Mouse (Mus musculus) MEL (cell line): ENCODE data around the gene Armh1. TPM values are rescaled to one million over a fixed set of nuclear protein-coding genes. Genes with fewer than 3 reads are reported as not detected.

Experiments used
- DNase-seq: peaks from one replicate; pipeline ENCODE4 v3.0.0; 2011; ENCODE audit warnings: low read depth, low spot score
- H3K27ac ChIP-seq: 2 replicates; pipeline ENCODE4 v1.5.1; 2012; ENCODE audit warnings: low read depth, mild to moderate bottlenecking, control low read depth, low read length, moderate library complexity; ENCODE audit not compliant: control insufficient read depth
- H3K27me3 ChIP-seq, 2 experiments: fragments of 150-350 bp in 1 of 2; sonication (generic) in 1 of 2; 2 replicates each; pipeline ENCODE4 v1.6.1; 2012; ENCODE audit warnings: low read length in 2 of 2, mild to moderate bottlenecking in 2 of 2, improper control_type of control experiment in 1 of 2, moderate library complexity in 1 of 2; ENCODE audit not compliant: insufficient read depth in 2 of 2, control insufficient read depth in 1 of 2
- H3K36me3 ChIP-seq, 2 experiments: 2 replicates each; pipeline ENCODE4 v1.6.1; 2012 to 2014; ENCODE audit warnings: low read length in 2 of 2, improper control_type of control experiment in 1 of 2, inconsistent platforms in 1 of 2, mild to moderate bottlenecking in 1 of 2; ENCODE audit not compliant: insufficient read depth in 2 of 2, control insufficient read depth in 1 of 2
- H3K4me1 ChIP-seq, 2 experiments: fragments of 150-350 bp in 1 of 2; sonication (generic) in 1 of 2; 2 replicates each; pipeline ENCODE4 v1.6.1; 2012; ENCODE audit warnings: low read length in 2 of 2, improper control_type of control experiment in 1 of 2, mild to moderate bottlenecking in 1 of 2; ENCODE audit not compliant: insufficient read depth in 2 of 2, control insufficient read depth in 1 of 2
- H3K4me3 ChIP-seq, 2 experiments: fragments of 150-350 bp in 1 of 2; sonication (generic) in 1 of 2; 2 replicates each; pipeline ENCODE4 v1.5.1; 2012; ENCODE audit warnings: low read depth in 2 of 2, low read length in 2 of 2, mild to moderate bottlenecking in 2 of 2, moderate library complexity in 2 of 2, control low read depth in 1 of 2, improper control_type of control experiment in 1 of 2; ENCODE audit not compliant: control insufficient read depth in 1 of 2, insufficient read depth in 1 of 2
- H3K79me2 ChIP-seq: 2 replicates; pipeline ENCODE4 v1.6.1; 2012; ENCODE audit warnings: mild to moderate bottlenecking, low read length, moderate library complexity; ENCODE audit not compliant: control insufficient read depth, poor library complexity, insufficient read depth
- H3K9ac ChIP-seq: 2 replicates; pipeline ENCODE4 v1.6.1; 2012; ENCODE audit warnings: low read depth, mild to moderate bottlenecking, control low read depth, low read length, moderate library complexity; ENCODE audit not compliant: control insufficient read depth, poor library complexity, severe bottlenecking
- H3K9me3 ChIP-seq: fragments of 150-350 bp; sonication (generic); replicated peaks from 2 replicates; pipeline ENCODE4 v1.6.1; 2012; ENCODE audit warnings: mild to moderate bottlenecking, low read length, improper control_type of control experiment, moderate library complexity; ENCODE audit not compliant: insufficient read depth
- BHLHE40 ChIP-seq: IDR thresholded peaks from 2 replicates; pipeline ENCODE4 v1.6.1; 2012; ENCODE audit warnings: low read depth, mild to moderate bottlenecking, inconsistent platforms, low read length, improper control_type of control experiment, borderline replicate concordance
- CHD2 ChIP-seq: IDR thresholded peaks from 2 replicates; pipeline ENCODE4 v1.6.1; 2011; ENCODE audit warnings: low read length, improper control_type of control experiment
- CTCF ChIP-seq, 3 experiments: IDR thresholded peaks in 2 of 3; conservative IDR thresholded peaks in 1 of 3; 2 replicates each; pipeline ENCODE4 v1.5.1; 2011 to 2012; ENCODE audit warnings: low read length in 3 of 3, low read depth in 2 of 3, mild to moderate bottlenecking in 2 of 3, improper control_type of control experiment in 1 of 3, inconsistent platforms in 1 of 3, mixed read lengths in 1 of 3, moderate library complexity in 1 of 3; ENCODE audit not compliant: control insufficient read depth in 1 of 3, insufficient read depth in 1 of 3, poor library complexity in 1 of 3, severe bottlenecking in 1 of 3
- ELF1 ChIP-seq: IDR thresholded peaks from 2 replicates; pipeline ENCODE4 v1.6.1; 2014; ENCODE audit warnings: low read depth, mild to moderate bottlenecking, inconsistent platforms, low read length, improper control_type of control experiment, moderate library complexity
- EP300 ChIP-seq, 2 experiments: IDR thresholded peaks; 2 replicates each; pipeline ENCODE4 v1.6.1; 2011; ENCODE audit warnings: improper control_type of control experiment in 2 of 2, low read length in 2 of 2, low read depth in 1 of 2, mild to moderate bottlenecking in 1 of 2
- GABPA ChIP-seq: IDR thresholded peaks from 2 replicates; pipeline ENCODE4 v1.6.1; 2012; ENCODE audit warnings: low read depth, mild to moderate bottlenecking, inconsistent platforms, low read length, improper control_type of control experiment, moderate library complexity
- HCFC1 ChIP-seq: IDR thresholded peaks from 2 replicates; pipeline ENCODE4 v1.6.1; 2012; ENCODE audit warnings: low read depth, mild to moderate bottlenecking, inconsistent platforms, low read length, improper control_type of control experiment, moderate library complexity
- JUND ChIP-seq: IDR thresholded peaks from 2 replicates; pipeline ENCODE4 v1.6.1; 2011; ENCODE audit warnings: low read depth, mild to moderate bottlenecking, improper control_type of control experiment, low read length
- MAFK ChIP-seq: IDR thresholded peaks from 2 replicates; pipeline ENCODE4 v1.6.1; 2011; ENCODE audit warnings: low read depth, mild to moderate bottlenecking, low read length, improper control_type of control experiment, borderline replicate concordance
- MAX ChIP-seq: IDR thresholded peaks from 2 replicates; pipeline ENCODE4 v1.6.1; 2011; ENCODE audit warnings: low read length, improper control_type of control experiment
- MXI1 ChIP-seq: IDR thresholded peaks from 2 replicates; pipeline ENCODE4 v1.6.1; 2011; ENCODE audit warnings: mild to moderate bottlenecking, low read depth, low read length, improper control_type of control experiment
- MYC ChIP-seq: IDR thresholded peaks from 2 replicates; pipeline ENCODE4 v1.6.1; 2011; ENCODE audit warnings: low read depth, mild to moderate bottlenecking, low read length, improper control_type of control experiment, moderate library complexity
- NELFE ChIP-seq: IDR thresholded peaks from 2 replicates; pipeline ENCODE4 v1.6.1; 2011; ENCODE audit warnings: low read depth, low read length, improper control_type of control experiment
- NRF1 ChIP-seq: IDR thresholded peaks from 2 replicates; pipeline ENCODE4 v1.6.1; 2014; ENCODE audit warnings: low read depth, mild to moderate bottlenecking, inconsistent platforms, low read length, improper control_type of control experiment, moderate library complexity; ENCODE audit not compliant: poor library complexity, insufficient read depth, severe bottlenecking
- POLR2A ChIP-seq, 2 experiments: IDR thresholded peaks; 2 replicates each; pipeline ENCODE4 v1.6.1; 2011 to 2012; ENCODE audit warnings: low read length in 2 of 2, mild to moderate bottlenecking in 2 of 2, control low read depth in 1 of 2, improper control_type of control experiment in 1 of 2, low read depth in 1 of 2, moderate library complexity in 1 of 2; ENCODE audit not compliant: control insufficient read depth in 1 of 2, insufficient read depth in 1 of 2, poor library complexity in 1 of 2
- POLR2AphosphoS5 ChIP-seq: IDR thresholded peaks from 2 replicates; pipeline ENCODE4 v1.6.1; 2012; ENCODE audit warnings: low read depth, borderline replicate concordance, mild to moderate bottlenecking, inconsistent platforms, low read length, moderate library complexity, mixed read lengths
- RAD21 ChIP-seq: IDR thresholded peaks from 2 replicates; pipeline ENCODE4 v1.6.1; 2011; ENCODE audit warnings: mild to moderate bottlenecking, low read depth, low read length, improper control_type of control experiment
- RCOR1 ChIP-seq: IDR thresholded peaks from 2 replicates; pipeline ENCODE4 v1.6.1; 2012; ENCODE audit warnings: low read depth, mild to moderate bottlenecking, inconsistent platforms, low read length, improper control_type of control experiment
- USF1 ChIP-seq: IDR thresholded peaks from 2 replicates; pipeline ENCODE4 v1.6.1; 2014; ENCODE audit warnings: low read depth, mild to moderate bottlenecking, inconsistent platforms, low read length, improper control_type of control experiment, moderate library complexity
- USF2 ChIP-seq, 2 experiments: IDR thresholded peaks; 2 replicates each; pipeline ENCODE4 v1.6.1; 2011 to 2012; ENCODE audit warnings: improper control_type of control experiment in 2 of 2, low read length in 2 of 2, borderline replicate concordance in 1 of 2, inconsistent platforms in 1 of 2, low read depth in 1 of 2, mild to moderate bottlenecking in 1 of 2; ENCODE audit not compliant: insufficient read depth in 1 of 2
- ZC3H11A ChIP-seq: IDR thresholded peaks from 2 replicates; pipeline ENCODE4 v1.6.1; 2012; ENCODE audit warnings: low read depth, mild to moderate bottlenecking, inconsistent platforms, low read length, improper control_type of control experiment
- polyA plus RNA-seq, 2 experiments: library from polyadenylated mRNA; stranded (reverse) in 1 of 2; unstranded in 1 of 2; fragments of >175 nt in 1 of 2; fragments of >200 nt in 1 of 2; gene quantifications; 2 replicates each; pipeline versions ENCODE4 v1.2.1 to v1.2.4; 2012; ENCODE audit warnings: low replicate concordance in 2 of 2, low read depth in 1 of 2; ENCODE audit not compliant: insufficient read length in 2 of 2, insufficient read depth in 1 of 2, missing spikeins in 1 of 2
- total RNA-seq: library from RNA; depleted of rRNA; stranded (reverse); fragments of 300-350 nt; gene quantifications from 2 replicates; pipeline ENCODE4 v1.2.3, GENCODE M21; 2012

The Armh1 gene
- total and polyA plus RNA-seq, 3 experiments: not detected

DNA sequence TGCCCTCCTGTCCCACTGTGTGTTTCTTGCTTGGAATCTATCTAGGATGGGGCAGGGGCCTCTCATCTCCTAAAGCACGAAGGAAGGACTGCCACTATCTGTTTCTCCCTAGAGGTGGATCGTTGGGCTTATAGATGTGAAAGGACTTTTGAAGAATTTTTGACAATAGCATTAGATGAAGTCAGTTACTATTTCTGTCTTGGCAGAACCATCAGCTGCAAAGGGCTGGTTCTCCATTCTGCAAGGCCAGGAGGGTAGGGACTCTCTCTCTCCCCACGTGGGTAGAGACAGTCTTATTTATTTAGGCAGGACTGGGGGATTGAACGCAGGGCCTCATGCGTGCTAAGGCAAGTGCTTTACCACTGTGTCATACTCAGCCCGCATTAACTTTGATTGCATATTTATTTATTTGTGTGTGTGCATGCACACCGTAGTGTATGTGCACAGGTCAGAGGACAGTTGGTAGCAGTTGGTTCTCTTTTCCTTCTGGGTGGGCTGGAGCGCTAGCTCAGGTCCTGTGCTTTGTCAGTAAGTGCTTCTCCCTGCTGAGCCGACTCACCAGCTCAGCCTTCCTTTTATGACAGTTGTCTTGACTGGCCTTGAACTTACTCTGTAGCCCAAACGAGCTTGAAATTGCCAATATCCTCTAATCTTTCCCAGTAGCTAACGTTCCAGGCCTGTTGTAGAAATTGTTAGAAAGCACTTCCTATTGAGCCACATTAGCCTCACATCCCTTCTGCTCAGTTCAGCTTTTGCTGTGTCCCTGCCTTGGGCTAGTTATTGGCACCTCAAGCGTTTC is 1.5 kb upstream of the Armh1 start:
- DNase-seq: no peak

DNA sequence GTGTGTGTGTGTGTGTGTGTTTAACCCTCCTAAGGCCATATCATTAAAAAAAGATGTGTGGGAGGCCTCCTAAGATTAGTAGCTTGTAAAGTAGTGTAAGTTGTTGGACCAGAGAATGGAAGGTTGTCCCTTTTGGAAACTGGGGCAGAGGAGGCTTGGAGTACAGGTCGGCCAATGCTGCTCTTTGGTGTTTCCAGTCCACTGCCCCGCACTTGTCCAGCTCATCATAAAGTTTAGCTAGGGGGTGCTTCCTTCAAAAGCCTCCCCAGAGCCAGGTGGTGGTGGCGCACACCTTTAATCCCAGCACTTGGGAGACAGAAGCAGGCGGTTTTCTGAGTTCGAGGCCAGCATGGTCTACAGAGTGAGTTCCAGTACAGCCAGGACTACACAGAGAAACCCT is 830 bp upstream of the Armh1 start:
- Histone ChIP-seq H3K9me3 (no peaks in the 10 kb centered on the region), H3K9ac (no peak overlapping the region), H3K27me3 (peaks cover 0 to 4% of the 10 kb centered on the region in 2 experiments; a peak in 2 of 4 replicates), H3K79me2 (no peaks in the 10 kb centered on the region), H3K4me1 (peaks cover 0 to 8% of the 10 kb centered on the region in 2 experiments; a peak in 1 of 4 replicates), H3K27ac (no peak overlapping the region), H3K4me3 (no peak overlapping the region), H3K36me3 (peaks cover 0 to 5% of the 10 kb centered on the region in 2 experiments; a peak in 2 of 4 replicates)
- DNase-seq: no peak
- TF ChIP-seq POLR2AphosphoS5 (no peak), ZC3H11A (no peak), RAD21 (no peak), NRF1 (no peak), ELF1 (no peak), GABPA (no peak), NELFE (no peak), RCOR1 (no peak), MXI1 (no peak), CHD2 (no peak), USF1 (no peak), MAFK (no peak), EP300 (IDR thresholded peaks at IDR 0.05; ENCODE audit: low read depth in 1 of 2, low read length in 2 of 2) (no peak)

More for the DNA sequence above, 1.5 kb upstream of the Armh1 start:
- H3K36me3 ChIP-seq: peaks cover 0 to 5% of the 10 kb centered on the region in 2 experiments; a peak in 2 of 4 replicates
- no peak overlapping the region for H3K27ac ChIP-seq
- no peaks in the 10 kb centered on the region for H3K9me3 ChIP-seq
- peaks cover 0 to 8% of the 10 kb centered on the region in 2 experiments; a peak in 1 of 4 replicates for H3K4me1 ChIP-seq
- no peak overlapping the region for H3K4me3 ChIP-seq
- peaks cover 0 to 4% of the 10 kb centered on the region in 2 experiments; a peak in 2 of 4 replicates for H3K27me3 ChIP-seq
- H3K9ac ChIP-seq: no peak overlapping the region
- TF ChIP-seq NRF1 (no peak), USF1 (no peak), NELFE (no peak), CTCF (IDR thresholded peaks at IDR 0.05 in 2 of 3, conservative IDR thresholded peaks at IDR 0.05 in 1 of 3; ENCODE audit: control insufficient read depth in 1 of 3, insufficient read depth in 1 of 3, low read depth in 2 of 3, low read length in 3 of 3, poor library complexity in 1 of 3, severe bottlenecking in 1 of 3) (no peak), MYC (no peak), JUND (no peak), RAD21 (no peak), CHD2 (no peak), HCFC1 (no peak), RCOR1 (no peak), BHLHE40 (no peak), POLR2A (IDR thresholded peaks at IDR 0.05; ENCODE audit: control insufficient read depth in 1 of 2, insufficient read depth in 1 of 2, low read depth in 1 of 2, low read length in 2 of 2, poor library complexity in 1 of 2) (no peak), MAX (no peak), USF2 (IDR thresholded peaks at IDR 0.05; ENCODE audit: borderline replicate concordance in 1 of 2, insufficient read depth in 1 of 2, low read depth in 1 of 2, low read length in 2 of 2) (no peak), ELF1 (no peak), MAFK (no peak)
- H3K79me2 ChIP-seq: no peaks in the 10 kb centered on the region
